Mouse (Mus musculus): ENCODE measurements around the gene Cacnb1. TPM values are rescaled to one million over a fixed set of nuclear protein-coding genes. Genes with fewer than 3 reads are reported as not detected.

Gene Cacnb1
- 5.1 TPM in 2 replicates for polyA plus RNA-seq (2015; fragmentation: Nextera tagmentation; extraction: Ambion mirVana)

- Histone ChIP-seq H3K36me3 (ENCODE audit: control insufficient read depth, insufficient read depth, low read length) (no peaks in the 10 kb centered on the region), H3K4me2 (ENCODE audit: low read depth, low read length) (peak within 1 kb of the TSS; percentile 94), H3K9ac (ENCODE audit: low read depth, low read length) (peak within 1 kb of the TSS; percentile 83), H3K4me1 (ENCODE audit: control insufficient read depth, insufficient read depth, low read length) (peaks cover 21% of the 10 kb centered on the region), H3K4me3 (ENCODE audit: low read length) (peak within 1 kb of the TSS; percentile 78), H3K27ac (ENCODE audit: low read length) (peak within 1 kb of the TSS; percentile 75), H3K9me3 (ENCODE audit: control insufficient read depth, low read length) (no peaks in the 10 kb centered on the region), H3K27me3 (replicated peaks; ENCODE audit: control insufficient read depth, insufficient read depth, low read length) (no peaks in the 10 kb centered on the region)
- ATAC-seq: peak; percentile 43
- 2% methylated on average over 48 of the region's 52 CpGs for WGBS
These were observed at the start of gene Cacnb1 for GRCm38 (mm10) chr11:98022555-98023371. Cacnb1 (minus strand) TSS chr11:98023034.

- Histone ChIP-seq H3K36me3 (ENCODE audit: control insufficient read depth, insufficient read depth, low read length) (no peaks in the 10 kb centered on the region), H3K27me3 (replicated peaks; ENCODE audit: control insufficient read depth, insufficient read depth, low read length) (no peaks in the 10 kb centered on the region), H3K4me1 (ENCODE audit: control insufficient read depth, insufficient read depth, low read length) (no peaks in the 10 kb centered on the region), H3K9ac (ENCODE audit: low read depth, low read length) (no peak overlapping the region), H3K27ac (ENCODE audit: low read length) (no peak overlapping the region), H3K4me2 (ENCODE audit: low read depth, low read length) (no peak overlapping the region), H3K9me3 (ENCODE audit: control insufficient read depth, low read length) (0 out of 2 replicates have a peak, but pooled peaks cover 2% of the 10 kb centered on the region), H3K4me3 (ENCODE audit: low read length) (no peak overlapping the region)
- 94% methylated on average over 21 of the region's 21 CpGs for WGBS
- no peak for ATAC-seq
These were observed 44.4 kb upstream of the Cacnb1 start for GRCm38 (mm10) chr11:98067255-98067654.

GRCm38 (mm10) chr11:98066201-98066600 lies 43.4 kb upstream of the Cacnb1 start:
- H3K4me3 ChIP-seq (ENCODE audit: low read length): no peak overlapping the region
- H3K4me2 ChIP-seq (ENCODE audit: low read depth, low read length): no peak overlapping the region
- 92% methylated on average over 12 of the region's 12 CpGs for WGBS
- H3K27me3 ChIP-seq (replicated peaks; ENCODE audit: control insufficient read depth, insufficient read depth, low read length): no peaks in the 10 kb centered on the region
- no peak for ATAC-seq
- 0 out of 2 replicates have a peak, but pooled peaks cover 2% of the 10 kb centered on the region for H3K9me3 ChIP-seq (ENCODE audit: control insufficient read depth, low read length)
- H3K27ac ChIP-seq (ENCODE audit: low read length): no peak overlapping the region
- H3K4me1 ChIP-seq (ENCODE audit: control insufficient read depth, insufficient read depth, low read length): no peaks in the 10 kb centered on the region
- no peak overlapping the region for H3K9ac ChIP-seq (ENCODE audit: low read depth, low read length)
- no peaks in the 10 kb centered on the region for H3K36me3 ChIP-seq (ENCODE audit: control insufficient read depth, insufficient read depth, low read length)

GRCm38 (mm10) chr11:98061904-98062562 lies 39.2 kb upstream of the Cacnb1 start:
- no peaks in the 10 kb centered on the region for H3K9me3 ChIP-seq (ENCODE audit: control insufficient read depth, low read length)
- H3K4me3 ChIP-seq (ENCODE audit: low read length): no peak overlapping the region
- H3K27ac ChIP-seq (ENCODE audit: low read length): no peak overlapping the region
- H3K27me3 ChIP-seq (replicated peaks; ENCODE audit: control insufficient read depth, insufficient read depth, low read length): no peaks in the 10 kb centered on the region
- no peak overlapping the region for H3K9ac ChIP-seq (ENCODE audit: low read depth, low read length)
- H3K4me2 ChIP-seq (ENCODE audit: low read depth, low read length): no peak overlapping the region
- H3K36me3 ChIP-seq (ENCODE audit: control insufficient read depth, insufficient read depth, low read length): no peaks in the 10 kb centered on the region
- ATAC-seq: no peak
- 56% methylated on average over 6 of the region's 6 CpGs for WGBS
- H3K4me1 ChIP-seq (ENCODE audit: control insufficient read depth, insufficient read depth, low read length): no peaks in the 10 kb centered on the region

- no peak overlapping the region for H3K4me3 ChIP-seq (ENCODE audit: low read length)
- no peak for ATAC-seq
- no peak overlapping the region for H3K4me2 ChIP-seq (ENCODE audit: low read depth, low read length)
- H3K9me3 ChIP-seq (ENCODE audit: control insufficient read depth, low read length): no peaks in the 10 kb centered on the region
- H3K27ac ChIP-seq (ENCODE audit: low read length): no peak overlapping the region
- H3K27me3 ChIP-seq (replicated peaks; ENCODE audit: control insufficient read depth, insufficient read depth, low read length): no peaks in the 10 kb centered on the region
- no peaks in the 10 kb centered on the region for H3K36me3 ChIP-seq (ENCODE audit: control insufficient read depth, insufficient read depth, low read length)
- no peak overlapping the region for H3K9ac ChIP-seq (ENCODE audit: low read depth, low read length)
- WGBS: 73% methylated on average over 3 of the region's 3 CpGs
- H3K4me1 ChIP-seq (ENCODE audit: control insufficient read depth, insufficient read depth, low read length): no peaks in the 10 kb centered on the region
These were observed 38.6 kb upstream of the Cacnb1 start for GRCm38 (mm10) chr11:98061441-98061840.

- Histone ChIP-seq H3K9me3 (ENCODE audit: control insufficient read depth, low read length) (no peaks in the 10 kb centered on the region), H3K4me1 (ENCODE audit: control insufficient read depth, insufficient read depth, low read length) (no peaks in the 10 kb centered on the region), H3K36me3 (ENCODE audit: control insufficient read depth, insufficient read depth, low read length) (no peaks in the 10 kb centered on the region), H3K4me3 (ENCODE audit: low read length) (no peak overlapping the region), H3K4me2 (ENCODE audit: low read depth, low read length) (no peak overlapping the region), H3K9ac (ENCODE audit: low read depth, low read length) (no peak overlapping the region), H3K27ac (ENCODE audit: low read length) (no peak overlapping the region), H3K27me3 (replicated peaks; ENCODE audit: control insufficient read depth, insufficient read depth, low read length) (peaks cover 3% of the 10 kb centered on the region; the same call in 1 of the 2 replicates)
- no peak for ATAC-seq
- 70% methylated on average over 5 of the region's 5 CpGs for WGBS
These were observed 37.4 kb upstream of the Cacnb1 start for GRCm38 (mm10) chr11:98060104-98060692.

- H3K27ac ChIP-seq (ENCODE audit: low read length): no peak overlapping the region
- 71% methylated on average over 7 of the region's 7 CpGs for WGBS
- H3K36me3 ChIP-seq (ENCODE audit: control insufficient read depth, insufficient read depth, low read length): no peaks in the 10 kb centered on the region
- no peaks in the 10 kb centered on the region for H3K4me1 ChIP-seq (ENCODE audit: control insufficient read depth, insufficient read depth, low read length)
- ATAC-seq: no peak
- peaks cover 3% of the 10 kb centered on the region; the same call in 1 of the 2 replicates for H3K27me3 ChIP-seq (replicated peaks; ENCODE audit: control insufficient read depth, insufficient read depth, low read length)
- no peak overlapping the region for H3K4me2 ChIP-seq (ENCODE audit: low read depth, low read length)
- no peak overlapping the region for H3K9ac ChIP-seq (ENCODE audit: low read depth, low read length)
- no peaks in the 10 kb centered on the region for H3K9me3 ChIP-seq (ENCODE audit: control insufficient read depth, low read length)
- no peak overlapping the region for H3K4me3 ChIP-seq (ENCODE audit: low read length)
These were observed 36.8 kb upstream of the Cacnb1 start for GRCm38 (mm10) chr11:98059662-98060061.

GRCm38 (mm10) chr11:98057998-98058397 lies 35.2 kb upstream of the Cacnb1 start:
- Histone ChIP-seq H3K27ac (ENCODE audit: low read length) (no peak overlapping the region), H3K4me3 (ENCODE audit: low read length) (no peak overlapping the region), H3K27me3 (replicated peaks; ENCODE audit: control insufficient read depth, insufficient read depth, low read length) (peaks cover 10% of the 10 kb centered on the region), H3K9me3 (ENCODE audit: control insufficient read depth, low read length) (no peaks in the 10 kb centered on the region), H3K4me1 (ENCODE audit: control insufficient read depth, insufficient read depth, low read length) (no peaks in the 10 kb centered on the region), H3K4me2 (ENCODE audit: low read depth, low read length) (no peak overlapping the region), H3K36me3 (ENCODE audit: control insufficient read depth, insufficient read depth, low read length) (no peaks in the 10 kb centered on the region), H3K9ac (ENCODE audit: low read depth, low read length) (no peak overlapping the region)
- ATAC-seq: 0 out of 2 replicates have a peak, but pooled peaks have one; percentile 27
- 79% methylated on average over 5 of the region's 5 CpGs for WGBS

GRCm38 (mm10) chr11:98057466-98057865 lies 34.6 kb upstream of the Cacnb1 start:
- peaks cover 4% of the 10 kb centered on the region for H3K4me1 ChIP-seq (ENCODE audit: control insufficient read depth, insufficient read depth, low read length)
- peaks cover 15% of the 10 kb centered on the region for H3K27me3 ChIP-seq (replicated peaks; ENCODE audit: control insufficient read depth, insufficient read depth, low read length)
- no peak overlapping the region for H3K4me2 ChIP-seq (ENCODE audit: low read depth, low read length)
- 27% methylated on average over 9 of the region's 9 CpGs for WGBS
- no peak overlapping the region for H3K27ac ChIP-seq (ENCODE audit: low read length)
- no peak for ATAC-seq
- no peaks in the 10 kb centered on the region for H3K9me3 ChIP-seq (ENCODE audit: control insufficient read depth, low read length)
- no peak overlapping the region for H3K9ac ChIP-seq (ENCODE audit: low read depth, low read length)
- no peaks in the 10 kb centered on the region for H3K36me3 ChIP-seq (ENCODE audit: control insufficient read depth, insufficient read depth, low read length)
- no peak overlapping the region for H3K4me3 ChIP-seq (ENCODE audit: low read length)
